Mouse (Mus musculus): ENCODE results near the gene Vax1.

DNA sequence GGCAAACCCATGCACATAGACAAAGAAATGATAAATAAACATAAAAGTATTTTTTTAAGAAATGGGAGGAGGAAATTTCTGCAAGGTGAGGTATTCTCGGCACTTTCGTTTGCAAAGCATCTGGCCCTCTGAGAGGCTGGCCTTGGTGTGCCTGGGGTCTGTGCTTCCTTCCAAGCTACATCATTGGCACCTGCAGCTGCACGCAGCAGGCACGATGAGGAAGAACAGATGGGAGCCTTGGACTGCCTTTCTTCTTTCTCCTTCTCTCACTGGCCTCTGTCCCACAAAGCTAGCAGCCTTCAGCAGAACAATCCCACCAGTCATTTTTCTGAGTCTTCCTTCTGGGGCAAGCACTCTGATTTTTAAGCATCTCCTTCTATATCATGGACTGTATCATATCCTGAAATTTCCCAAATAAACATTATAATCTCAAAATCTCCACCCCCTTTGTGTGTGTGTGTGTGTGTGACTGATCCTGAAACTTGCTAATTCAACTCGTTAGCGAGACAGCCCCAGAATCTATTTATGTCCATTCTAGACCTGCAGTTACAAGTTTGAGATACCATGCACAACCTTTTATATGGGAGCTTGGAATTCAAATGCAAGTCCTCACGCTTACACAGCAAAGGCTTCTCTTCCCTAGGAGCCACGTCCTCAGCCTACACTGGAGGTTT is 41.2 kb downstream of the Vax1 start:
- TF ChIP-seq POLR2A (IDR thresholded peaks at IDR 0.05; ENCODE audit: low read depth, low read length): no peak
- TF ChIP-seq CTCF (IDR thresholded peaks at IDR 0.05; ENCODE audit: extremely low read depth, insufficient read length, insufficient replicate concordance, low read depth, low read length): no peak
